Mouse (Mus musculus): ENCODE results near the gene Ppp1r15b.

Ppp1r15b gene

DNA sequence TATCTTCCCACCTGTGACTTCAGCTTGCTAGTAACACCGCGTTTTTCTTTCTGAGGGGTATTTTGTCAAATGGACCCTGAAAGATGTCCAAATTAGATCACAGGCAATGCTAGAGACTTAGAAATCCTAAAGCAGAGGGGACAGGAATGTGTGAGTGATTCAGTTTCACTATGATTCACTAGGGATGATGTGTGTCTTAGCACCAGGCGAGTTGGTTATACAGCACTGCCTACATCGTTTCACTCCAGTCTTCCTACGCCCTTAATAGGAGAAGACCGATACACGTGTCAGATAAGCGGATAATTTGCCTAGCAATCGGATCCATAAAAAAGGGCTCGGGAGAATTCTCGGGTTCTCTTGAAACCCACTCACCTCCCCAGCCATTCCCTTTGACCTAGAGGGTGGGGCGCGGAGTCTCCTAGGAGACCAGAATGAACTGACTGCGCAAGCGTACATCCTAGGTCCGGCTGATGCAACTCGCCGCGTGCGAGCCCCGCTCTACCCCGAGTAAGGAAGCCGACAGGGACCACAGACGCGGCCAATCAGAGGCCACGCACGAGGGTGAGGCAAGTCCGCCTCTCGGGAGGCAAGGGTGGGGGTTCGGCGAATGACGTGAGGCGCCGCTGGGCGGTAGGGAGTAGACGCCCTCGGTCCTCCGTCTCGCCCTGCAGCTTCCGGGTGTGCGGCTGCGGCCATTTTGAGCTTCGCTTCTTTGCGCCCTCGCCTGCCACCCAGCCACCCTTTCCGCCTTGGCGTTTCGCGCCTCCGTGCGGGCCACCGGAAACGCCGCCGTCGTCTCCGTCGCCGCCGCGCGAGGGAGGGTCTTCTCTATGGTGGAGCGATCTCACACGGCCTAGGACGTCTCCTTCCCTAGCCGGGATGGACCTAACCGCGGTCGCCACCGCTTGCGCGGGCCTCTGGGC is at the start of gene Ppp1r15b:
Gene Ppp1r15b, plus strand, starts transcription at position 506 of the 923 bp plus-strand sequence.
- DNase-seq = peak; percentile 100

DNA sequence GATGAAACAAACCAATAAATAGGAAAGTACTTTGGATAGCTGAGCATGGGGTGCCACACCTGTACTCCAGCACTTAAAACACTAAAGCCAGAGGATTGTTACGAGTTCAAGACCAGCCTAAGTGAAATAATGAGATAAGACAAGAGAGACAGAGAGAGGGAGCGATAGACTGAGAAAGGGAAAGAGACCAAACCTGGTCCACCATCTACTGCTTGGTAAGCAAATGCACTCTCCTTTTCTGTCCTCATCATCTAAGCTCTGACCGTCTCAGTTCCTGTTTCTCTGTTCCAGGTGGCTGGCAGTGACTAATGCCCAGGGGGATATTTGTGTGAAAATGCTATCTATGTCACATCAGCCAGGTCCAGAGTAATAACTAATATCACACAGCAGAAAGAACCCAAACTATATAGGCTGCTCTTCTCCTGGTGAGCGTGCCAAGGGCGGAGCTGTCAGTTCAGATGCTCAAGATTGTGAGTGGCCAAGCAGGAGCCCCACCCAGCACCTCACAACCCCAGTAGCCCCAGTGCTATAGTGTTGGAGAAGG is 47.9 kb upstream of the Ppp1r15b start:
- DNase-seq = no peak

DNA sequence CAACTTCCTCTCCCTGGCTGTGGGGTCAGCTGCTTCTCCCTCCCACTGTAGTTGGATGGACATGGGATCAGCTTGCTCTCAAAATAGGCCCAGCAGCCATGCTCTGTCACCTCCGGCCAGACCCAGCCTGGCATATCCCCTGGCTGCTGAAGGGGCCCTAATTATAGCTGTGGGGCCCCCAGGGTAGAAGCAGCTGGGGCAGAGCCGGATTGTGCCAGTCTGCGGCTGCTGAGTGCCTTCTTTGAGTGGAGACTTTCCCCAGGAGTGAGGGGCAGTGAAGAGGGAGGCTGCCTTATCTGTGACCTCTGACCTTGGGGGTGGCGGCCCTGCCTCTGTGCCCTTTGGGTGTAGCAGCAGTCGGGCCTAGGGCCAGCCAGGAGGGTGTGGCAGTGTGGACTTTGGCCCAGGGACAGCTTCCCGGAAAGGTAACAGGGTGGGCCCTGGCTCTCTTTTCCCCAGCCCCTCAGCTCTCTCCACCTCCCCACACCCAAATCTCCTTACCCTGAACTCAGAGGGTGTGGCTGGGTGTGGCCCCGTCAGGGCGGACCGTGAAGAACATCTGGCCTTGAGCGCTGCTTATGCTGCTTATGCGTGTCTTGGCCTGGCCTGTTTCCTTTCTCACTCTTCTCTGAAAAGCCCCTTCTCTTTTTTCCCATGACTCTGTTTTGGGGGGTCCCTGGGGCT is 46.9 kb upstream of the Ppp1r15b start:
- no peak for DNase-seq

DNA sequence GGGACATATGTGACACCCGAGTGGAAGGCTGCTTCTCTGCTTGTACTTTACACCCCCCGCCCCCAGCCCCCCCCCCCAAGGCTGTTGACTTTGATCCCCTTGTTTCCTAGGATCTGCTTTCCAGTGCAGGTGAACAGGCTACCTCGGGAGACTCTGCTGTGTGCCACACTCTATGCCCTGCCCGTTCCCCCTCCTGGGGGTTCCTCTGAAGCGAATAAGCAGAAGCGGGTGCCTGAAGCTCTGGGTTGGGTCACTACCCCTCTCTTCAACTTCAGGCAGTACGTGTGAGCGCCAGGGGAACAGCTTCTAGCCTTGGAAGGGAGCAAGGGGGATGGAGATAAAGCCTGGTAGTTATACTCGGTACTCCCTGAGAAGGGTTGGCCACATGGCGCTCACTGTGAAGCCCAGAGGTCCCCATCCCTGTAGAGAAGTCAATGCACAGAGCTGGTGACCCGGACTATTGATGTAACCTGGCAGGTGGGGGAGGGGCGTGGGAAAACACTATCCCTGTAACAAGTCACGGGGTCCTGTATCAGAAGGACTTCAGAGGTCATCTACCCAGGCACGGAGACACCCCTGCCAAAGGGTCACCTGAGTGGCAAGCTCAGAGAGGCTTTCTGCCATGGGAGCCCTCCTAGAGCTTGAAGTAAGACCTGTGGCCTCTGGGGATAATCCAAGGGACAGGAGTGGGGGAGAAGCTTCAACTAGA is 46.1 kb upstream of the Ppp1r15b start:
- DNase-seq = no peak

DNA sequence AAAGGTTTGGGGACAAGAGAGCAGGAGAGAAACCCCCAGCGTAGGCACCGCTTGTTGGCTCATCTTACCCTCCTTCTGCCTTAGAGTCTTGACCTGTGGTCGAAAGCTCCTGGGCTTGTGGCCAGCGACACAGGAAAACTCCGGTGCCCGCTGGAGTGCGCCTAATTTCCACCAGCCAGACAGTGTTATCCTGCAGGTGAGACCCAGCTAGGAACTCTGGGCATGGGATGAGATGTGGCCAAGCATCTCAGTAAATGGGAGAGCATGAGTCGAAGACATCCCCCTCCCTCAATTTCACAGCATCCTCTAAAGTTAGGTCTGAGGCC is 45.6 kb upstream of the Ppp1r15b start:
- DNase-seq = no peak

DNA sequence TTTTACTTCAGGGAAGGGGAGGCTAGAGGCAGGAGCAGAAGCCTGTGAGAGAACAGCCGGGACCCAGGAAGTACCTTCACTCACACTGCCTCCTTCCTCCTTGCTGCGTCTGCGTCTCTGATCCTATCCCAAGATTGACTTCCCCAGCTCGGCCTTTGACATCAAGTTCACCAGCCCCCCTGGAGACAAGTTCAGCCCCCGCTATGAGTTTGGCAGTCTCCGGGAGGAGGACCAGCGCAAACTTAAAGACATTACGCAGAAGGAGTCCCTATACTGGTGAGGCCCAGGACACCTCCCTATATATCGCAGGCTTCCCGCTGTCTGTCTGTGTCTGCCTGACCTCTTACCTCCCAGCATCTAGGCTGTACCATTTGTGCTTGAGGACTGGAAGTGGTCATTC is 44.1 kb upstream of the Ppp1r15b start:
- no peak for DNase-seq

DNA sequence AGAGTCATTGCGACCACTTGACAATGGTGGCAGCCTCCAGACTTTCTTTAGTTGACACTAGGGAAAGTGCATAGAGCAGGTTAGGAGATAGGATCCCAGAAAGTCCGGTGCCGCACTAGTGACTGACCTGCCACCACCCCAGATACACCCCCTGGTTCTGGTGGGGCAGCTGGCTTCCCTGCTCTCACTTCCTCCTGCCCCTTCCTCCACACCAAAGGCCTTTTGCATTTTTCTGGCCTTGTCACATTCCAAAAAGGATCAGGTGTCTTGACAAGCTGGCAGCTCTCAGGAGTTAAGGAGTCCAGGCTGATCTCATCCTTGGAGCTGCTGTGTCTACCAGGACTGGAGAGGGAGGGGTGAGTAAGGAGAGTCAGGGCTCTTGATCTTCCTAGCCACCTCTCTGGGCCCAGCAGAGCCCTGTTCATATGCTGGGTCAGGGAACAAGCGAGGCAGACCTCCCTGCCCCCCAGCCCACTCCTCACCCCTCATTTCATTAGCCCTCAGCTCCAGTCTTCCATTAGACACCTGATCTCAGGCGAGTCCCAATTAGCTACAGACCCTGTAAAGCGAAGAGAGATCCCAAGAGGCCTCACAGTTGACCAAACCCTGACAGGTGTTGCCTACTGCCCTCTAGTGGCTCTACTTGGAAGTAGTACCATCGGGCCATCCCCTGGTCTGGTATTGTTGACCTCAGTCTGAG is 43.6 kb upstream of the Ppp1r15b start:
- no peak for DNase-seq

DNA sequence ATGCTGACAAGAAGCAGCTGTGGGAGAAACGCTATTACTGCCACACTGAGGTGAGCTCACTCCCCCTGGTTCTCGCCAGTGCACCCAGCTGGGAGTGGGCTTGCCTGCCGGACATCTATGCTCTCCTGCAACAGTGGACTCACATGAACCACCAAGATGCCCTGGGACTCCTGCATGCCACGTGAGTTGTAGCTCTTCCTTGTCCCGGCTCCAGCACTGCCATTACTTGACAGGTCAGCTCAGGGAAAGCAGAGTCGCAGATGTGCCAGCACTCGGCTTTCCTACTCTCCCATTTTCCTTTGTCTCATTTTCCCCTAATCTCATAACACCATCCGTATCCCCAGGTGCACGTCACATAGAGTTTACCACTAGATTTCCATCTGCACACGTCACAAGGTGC is 42.7 kb upstream of the Ppp1r15b start:
- no peak for DNase-seq

DNA sequence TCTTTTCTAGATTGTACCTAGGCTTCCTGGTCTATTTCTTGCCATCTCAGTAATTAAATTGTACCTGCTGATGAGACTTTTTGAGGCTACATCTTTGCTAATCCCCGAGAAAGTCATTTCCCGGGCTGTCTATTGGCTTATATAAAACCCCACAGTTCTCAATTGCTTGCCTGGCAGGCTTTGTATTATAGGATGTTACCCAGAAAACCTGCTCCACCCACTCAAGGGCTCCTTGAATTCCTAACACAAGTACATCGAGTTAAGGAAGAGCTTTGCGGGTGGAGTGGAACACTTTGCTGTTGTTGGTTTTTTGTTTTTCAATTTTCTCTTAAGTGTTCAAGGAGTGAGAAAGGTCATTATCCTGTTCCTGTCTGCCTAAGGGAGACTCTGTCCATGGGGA is 41.5 kb upstream of the Ppp1r15b start:
- no peak for DNase-seq

DNA sequence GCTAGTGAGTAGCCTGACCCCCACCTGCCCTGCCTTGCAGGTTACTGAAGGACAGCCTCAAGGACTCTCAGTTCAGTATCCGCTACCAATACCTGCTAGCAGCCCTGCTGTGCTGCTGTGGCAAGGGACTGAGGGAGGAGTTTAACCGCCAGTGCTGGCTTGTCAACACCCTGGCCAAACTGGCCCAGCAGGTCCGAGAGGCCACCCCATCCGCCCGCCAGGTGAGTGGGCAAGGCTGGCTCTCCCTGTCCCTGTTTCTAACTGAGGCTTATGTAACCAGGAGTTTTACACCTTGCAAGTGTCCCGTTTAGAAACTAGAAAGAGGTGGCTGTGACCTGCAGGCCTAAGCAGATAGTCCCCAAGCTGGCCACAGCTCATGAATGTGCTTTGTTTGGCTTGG is 40.3 kb upstream of the Ppp1r15b start:
- DNase-seq = no peak

DNA sequence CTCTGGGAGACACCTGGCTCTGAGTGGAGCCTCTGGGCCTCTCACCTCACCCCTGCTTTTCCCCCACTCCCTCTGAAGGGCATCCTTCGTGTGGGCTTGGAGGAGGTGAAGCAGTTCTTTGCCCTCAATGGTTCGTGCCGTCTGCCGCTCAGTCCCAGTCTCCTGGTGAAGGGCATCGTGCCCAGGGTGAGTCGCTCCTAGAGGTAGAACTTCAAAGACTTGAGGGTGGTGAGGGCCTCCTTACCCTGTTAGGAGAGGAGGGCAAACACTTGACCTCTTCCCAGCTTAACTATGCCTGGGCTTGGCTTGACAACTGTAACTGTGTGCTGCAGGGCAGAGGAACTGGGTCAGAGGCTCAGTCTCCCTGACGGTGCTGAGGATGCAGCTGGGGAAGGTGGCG is 39.5 kb upstream of the Ppp1r15b start:
- DNase-seq = no peak

DNA sequence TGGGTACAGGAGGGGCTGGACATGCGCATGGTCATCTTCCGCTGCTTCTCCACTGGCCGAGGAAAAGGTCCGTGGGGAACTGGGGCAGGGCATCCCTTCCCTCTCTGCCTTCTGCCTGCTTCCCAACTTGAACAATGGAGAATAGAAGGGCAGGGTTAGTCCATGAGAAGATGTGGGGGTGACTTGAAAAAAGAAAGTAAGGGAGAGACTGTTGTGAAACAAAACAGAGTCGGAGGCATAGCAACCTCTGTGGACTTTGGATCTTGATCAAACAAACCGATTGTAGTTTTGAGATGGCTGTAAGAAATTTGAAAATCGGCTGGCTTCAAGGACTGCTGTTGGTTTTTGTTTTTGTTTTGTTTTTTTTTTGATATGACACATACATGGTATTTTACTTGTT is 37.2 kb upstream of the Ppp1r15b start:
- DNase-seq = no peak

DNA sequence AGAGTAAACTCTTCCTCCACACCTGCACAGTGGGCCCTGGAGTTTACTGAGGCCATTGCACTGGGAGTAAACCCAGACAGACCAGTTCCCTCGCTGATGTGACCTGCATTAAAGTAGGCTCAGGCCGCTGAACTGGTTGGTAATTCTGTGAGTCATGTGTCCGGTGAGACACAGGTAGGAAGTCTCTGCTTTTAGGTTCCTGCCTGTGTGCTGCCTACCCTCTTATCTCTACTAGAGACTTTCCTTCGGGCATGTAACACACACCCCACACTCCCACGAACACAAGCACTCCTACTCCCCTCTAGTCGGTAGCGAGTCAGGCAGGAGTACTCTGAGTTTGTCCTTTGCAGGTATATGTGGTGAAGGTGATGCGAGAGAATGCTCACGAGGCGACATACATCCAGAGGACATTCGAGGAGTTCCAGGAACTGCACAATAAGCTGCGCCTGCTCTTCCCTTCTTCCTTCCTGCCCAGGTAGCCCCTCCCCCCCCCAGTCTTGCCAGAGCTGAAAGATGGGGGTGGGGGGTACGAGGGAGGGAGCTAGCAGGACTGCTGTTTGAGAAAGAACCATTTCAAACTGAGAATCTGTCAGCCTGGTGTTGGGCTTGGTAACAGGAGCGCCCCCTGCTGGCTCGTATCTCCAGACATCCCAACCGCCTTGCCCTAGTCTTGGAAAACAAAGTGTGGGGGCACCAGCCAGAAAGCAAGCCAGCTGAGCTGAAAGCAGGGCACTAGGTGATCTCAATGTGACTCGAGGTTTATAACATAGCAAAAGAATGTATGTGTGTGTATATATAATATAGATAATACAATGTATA is 29.8 kb upstream of the Ppp1r15b start:
- peak; percentile 68 for DNase-seq

DNA sequence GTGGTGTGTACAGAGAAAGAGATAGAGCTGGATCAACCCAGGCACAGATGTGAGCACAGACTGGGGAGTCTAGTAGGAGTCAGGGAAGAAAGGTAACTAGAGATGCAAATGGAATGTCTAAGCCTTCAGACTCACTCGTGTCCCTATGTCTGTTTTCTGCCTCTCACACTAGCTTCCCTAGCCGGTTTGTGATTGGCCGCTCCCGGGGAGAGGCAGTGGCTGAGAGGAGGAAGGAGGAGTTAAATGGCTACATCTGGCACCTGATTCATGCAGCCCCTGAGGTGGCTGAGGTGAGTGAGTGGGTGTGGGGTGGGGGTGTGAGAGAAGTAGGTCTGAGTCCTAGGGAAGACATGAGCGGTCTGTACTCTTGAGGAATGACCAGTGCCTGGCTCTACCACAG is 28.8 kb upstream of the Ppp1r15b start:
- no peak for DNase-seq

DNA sequence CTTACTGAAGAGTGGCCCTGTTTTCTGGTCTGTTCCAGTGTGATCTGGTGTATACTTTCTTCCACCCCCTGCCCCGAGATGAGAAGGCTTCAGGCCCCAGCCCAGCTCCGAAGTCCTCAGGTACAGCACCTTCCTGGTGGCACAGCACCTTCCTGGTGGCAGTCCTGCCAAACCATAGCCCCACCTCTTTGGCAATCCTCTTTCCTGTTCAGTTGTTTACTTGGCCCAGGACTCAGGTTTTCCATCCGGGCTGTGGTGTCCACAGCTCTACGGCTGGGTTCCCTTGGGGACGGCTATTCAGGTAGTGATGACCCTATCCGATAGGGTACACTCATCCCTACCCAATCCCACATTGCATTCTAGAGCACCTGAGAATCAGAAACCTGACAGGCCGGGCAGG is 27.6 kb upstream of the Ppp1r15b start:
- no peak for DNase-seq

DNA sequence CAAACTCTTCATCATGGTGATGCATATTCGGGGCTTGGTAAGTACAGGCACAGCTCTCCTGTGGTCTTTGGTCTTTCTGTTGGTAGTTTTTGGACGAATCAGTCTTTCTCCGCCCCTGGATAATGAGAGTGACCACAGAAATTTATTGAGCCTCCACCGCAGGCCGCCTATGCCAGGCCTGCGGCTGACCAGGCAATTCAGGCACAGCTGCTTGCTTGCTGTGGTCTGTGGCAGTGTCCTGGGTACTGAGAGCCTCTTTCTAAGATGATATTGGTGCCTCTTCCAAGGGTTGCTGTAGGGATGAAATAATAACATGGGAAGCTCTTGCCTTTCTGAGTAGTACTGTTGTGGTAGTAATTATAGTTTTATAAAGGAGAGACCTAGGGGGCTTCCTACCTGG is 27.1 kb upstream of the Ppp1r15b start:
- DNase-seq = no peak

DNA sequence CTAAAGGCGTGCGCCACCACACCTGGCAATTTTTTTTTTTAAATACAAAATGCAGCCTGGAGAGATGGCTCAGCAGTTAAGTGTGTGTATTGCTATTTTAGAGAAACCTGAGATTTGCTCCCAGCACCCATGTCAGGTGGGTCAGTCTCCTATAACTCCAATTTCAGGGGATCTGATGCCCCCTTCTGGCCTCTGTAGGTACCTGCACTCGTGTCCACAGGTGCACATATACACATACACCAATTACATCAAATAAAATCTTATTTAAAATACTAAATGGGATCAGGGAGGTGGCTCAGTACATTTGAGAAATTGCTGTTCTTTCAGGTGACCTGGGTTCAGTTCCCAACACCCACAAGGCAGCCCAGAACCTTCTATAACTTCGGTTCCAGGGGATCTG is 14.8 kb upstream of the Ppp1r15b start:
- no peak for DNase-seq

DNA sequence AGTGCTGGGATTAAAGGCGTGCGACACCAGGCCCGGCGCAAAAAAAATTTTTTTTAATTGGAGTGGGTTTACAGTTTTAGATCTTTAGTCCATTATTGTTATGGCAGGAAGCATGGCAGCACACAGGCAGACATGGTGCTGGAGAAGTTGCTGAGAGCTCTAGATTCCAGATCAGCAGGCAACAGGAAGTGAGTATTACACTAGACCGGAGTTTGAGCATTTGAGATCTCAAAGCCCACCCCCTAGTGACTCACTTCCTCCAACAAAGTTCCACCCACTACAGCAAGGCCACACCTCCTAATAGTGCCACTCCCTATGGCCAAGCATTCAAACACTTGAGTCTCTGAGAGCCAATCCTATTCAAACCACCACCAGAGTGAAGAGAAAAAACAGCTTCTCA is 12.8 kb upstream of the Ppp1r15b start:
- no peak for DNase-seq

DNA sequence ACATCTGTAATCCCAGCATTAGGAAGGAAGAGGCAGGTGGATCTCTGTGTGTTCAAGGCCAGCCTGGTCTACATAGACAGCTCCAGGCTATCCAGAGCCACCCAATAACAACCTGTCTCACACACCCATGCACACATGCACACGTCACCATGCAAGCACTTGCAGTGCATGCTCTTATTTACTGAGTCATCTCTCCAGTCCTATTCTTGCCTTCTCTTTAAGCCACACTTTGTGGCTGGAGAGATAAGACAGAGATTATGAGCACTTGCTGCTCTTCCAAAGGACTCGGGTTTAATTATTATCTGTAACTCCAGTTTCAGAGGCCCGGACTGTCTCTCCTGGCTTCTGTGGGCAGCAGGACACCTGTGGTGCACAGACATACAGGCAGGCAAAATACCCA is 12.1 kb upstream of the Ppp1r15b start:
- no peak for DNase-seq

DNA sequence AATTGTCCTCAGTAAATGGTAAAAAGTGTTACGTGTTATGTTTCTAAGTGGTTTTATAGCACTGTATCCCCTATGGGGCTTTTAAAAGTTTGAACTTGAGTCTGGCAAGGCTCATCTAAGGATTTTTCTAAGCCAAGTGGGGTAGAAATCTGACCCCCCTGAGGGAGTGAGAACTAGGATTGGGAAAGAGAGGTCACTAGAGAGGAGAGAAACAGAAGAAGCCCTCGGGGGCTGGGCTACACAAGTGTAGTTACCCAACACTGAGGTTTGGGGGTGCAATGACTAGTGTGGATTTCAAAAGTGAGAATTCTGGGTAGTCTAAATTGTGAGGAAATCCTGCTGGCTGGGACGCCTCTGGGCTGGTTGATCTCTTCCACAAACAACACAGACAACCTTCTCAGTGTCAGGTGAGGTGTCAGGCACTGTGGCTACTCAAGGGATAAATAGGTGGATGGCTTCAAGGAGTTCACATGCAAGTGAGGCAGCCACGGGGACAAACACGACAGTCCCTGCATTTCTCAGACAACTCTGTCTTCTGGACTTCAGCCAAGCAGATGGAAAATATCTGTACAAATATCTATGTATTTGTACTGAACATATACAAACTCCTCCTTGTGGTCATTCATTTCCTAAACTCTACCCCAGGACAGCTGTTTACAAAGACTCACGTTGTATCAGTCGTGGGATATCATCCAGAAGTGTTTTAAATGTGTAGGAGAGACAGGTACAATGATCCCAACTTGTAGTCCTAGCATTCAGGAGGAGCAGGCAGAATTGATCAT is 10.8 kb upstream of the Ppp1r15b start:
- DNase-seq = no peak

DNA sequence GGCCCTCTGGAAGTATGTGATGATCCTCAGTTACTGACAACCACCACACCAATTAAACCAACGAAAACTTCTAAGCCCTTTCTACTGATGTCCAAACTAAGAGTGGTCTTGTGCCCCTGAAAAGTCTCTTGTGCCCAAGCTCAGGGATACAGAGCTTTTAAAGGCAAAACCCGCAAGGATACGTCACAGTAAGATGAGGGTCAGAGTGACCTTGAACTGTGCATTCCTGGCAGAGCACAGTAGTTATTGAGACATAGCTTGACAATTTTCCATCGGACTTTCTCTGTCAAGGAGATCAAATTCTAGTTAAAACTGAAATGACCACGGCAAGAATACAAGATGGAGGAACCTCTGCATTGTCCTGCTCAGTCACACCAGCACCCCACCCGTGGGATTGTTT is 9.7 kb upstream of the Ppp1r15b start:
- no peak for DNase-seq

Measured in layer of hippocampus, adult 9-11 months (tissue).